Mouse (Mus musculus) hindbrain, postnatal 0 days (tissue): ENCODE measurements around the gene Clybl. TPM values are rescaled to one million over a fixed set of nuclear protein-coding genes. Genes with fewer than 3 reads are reported as not detected.
A peak's percentile ranks its signal among the peaks of the same experiment; 100 is the strongest.

ENCODE experiments used
- ATAC-seq: fragments of 200-750 bp; cut with Nextera tagmentation; 2 replicates; pipeline ENCODE4 v1.8.0; 2017; ENCODE audit warnings: mild to moderate bottlenecking, moderate TSS enrichment, moderate library complexity
- DNase-seq: peaks from one replicate; pipeline ENCODE4 v3.0.0-alpha.2; 2015; ENCODE audit warnings: low spot score
- H3K27ac ChIP-seq: fragments of 300-500 bp; sonication (generic); 2 replicates; pipeline ENCODE4 v1.5.1; 2014; ENCODE audit warnings: mild to moderate bottlenecking
- H3K27me3 ChIP-seq: fragments of 300-500 bp; sonication (generic); 2 replicates; pipeline ENCODE4 v1.6.1; 2014; ENCODE audit warnings: low read length, mixed read lengths; ENCODE audit not compliant: insufficient read depth
- H3K36me3 ChIP-seq: fragments of 300-500 bp; sonication (generic); 2 replicates; pipeline ENCODE4 v1.6.1; 2014; ENCODE audit warnings: low read length, mixed read lengths; ENCODE audit not compliant: insufficient read depth
- H3K4me1 ChIP-seq: fragments of 300-500 bp; sonication (generic); 2 replicates; pipeline ENCODE4 v1.6.1; 2014; ENCODE audit warnings: antibody characterized with exemption, low read length, mixed read lengths; ENCODE audit not compliant: insufficient read depth
- H3K4me2 ChIP-seq: fragments of 300-500 bp; sonication (generic); 2 replicates; pipeline ENCODE4 v1.6.1; 2014; ENCODE audit warnings: low read depth, mild to moderate bottlenecking, low read length, moderate library complexity, mixed read lengths
- H3K4me3 ChIP-seq: fragments of 300-500 bp; sonication (generic); 2 replicates; pipeline ENCODE4 v1.5.1; 2014; ENCODE audit warnings: low read length
- H3K9ac ChIP-seq: fragments of 300-500 bp; sonication (generic); replicated peaks from 2 replicates; pipeline ENCODE4 v1.6.1; 2014; ENCODE audit warnings: mild to moderate bottlenecking, low read length, moderate library complexity, mixed read lengths
- H3K9me3 ChIP-seq: fragments of 300-500 bp; sonication (generic); 2 replicates; pipeline ENCODE4 v1.6.1; 2016; ENCODE audit warnings: low read length, mixed read lengths
- CTCF ChIP-seq: IDR thresholded peaks from 2 replicates; pipeline ENCODE4 v1.5.1; 2016; ENCODE audit warnings: antibody characterized with exemption, control low read depth, low read depth
- WGBS: fragments of 180-500 bp; shearing (Covaris S2); extraction: QIAGEN DNeasy Blood & Tissue Kit; methylation state at CpG from one replicate; pipeline ENCODE4 v1.1.7; 2014; 5-methylcytosine and 5-hydroxymethylcytosine counted together
- polyA plus RNA-seq: library from polyadenylated mRNA; unstranded; fragments of >200 nt; fragmentation: Nextera tagmentation; extraction: Ambion mirVana; gene quantifications from 2 replicates; pipeline ENCODE4 v1.2.1, GENCODE M21; 2015
- total RNA-seq: library from RNA; depleted of rRNA; stranded (reverse); fragments of >200 nt; gene quantifications from 2 replicates; pipeline ENCODE4 v1.2.3, GENCODE M21; 2014

The Clybl gene
- total and polyA plus RNA-seq, 2 experiments from 2014 or later, result 13.3 to 26.7 TPM

- no peaks in the 10 kb centered on the region for H3K36me3 ChIP-seq
- WGBS, result 12% methylated on average over 19 of the region's 19 CpGs
- peak overlapping the region; percentile 5; the same call in 1 of the 2 replicates for H3K4me3 ChIP-seq
- H3K27ac ChIP-seq, result peak overlapping the region; percentile 69
- TF ChIP-seq CTCF, result no peak
- H3K9me3 ChIP-seq, result no peaks in the 10 kb centered on the region
- 0 out of 2 replicates have a peak, but pooled peaks cover 5% of the 10 kb centered on the region for H3K4me1 ChIP-seq
- H3K27me3 ChIP-seq, result no peaks in the 10 kb centered on the region
- DNase-seq (peak; percentile 74), ATAC-seq (peak; percentile 76)
- 0 out of 2 replicates have a peak overlapping the region, but pooled peaks have one; percentile 4 for H3K9ac ChIP-seq
- peak overlapping the region; percentile 43 for H3K4me2 ChIP-seq
Measured at GRCm38 (mm10) chr14:122373458-122373857, 192.0 kb downstream of the Clybl start.

GRCm38 (mm10) chr14:122374285-122374997 lies 192.9 kb downstream of the Clybl start:
- peak overlapping the region; percentile 69; the same call in 1 of the 2 replicates for H3K27ac ChIP-seq
- 14% methylated on average over 9 of the region's 9 CpGs for WGBS
- H3K4me2 ChIP-seq, result peak overlapping the region; percentile 43; the same call in 1 of the 2 replicates

GRCm38 (mm10) chr14:122375070-122375811 lies 193.7 kb downstream of the Clybl start:
- Histone ChIP-seq H3K27me3 (no peaks in the 10 kb centered on the region), H3K9ac (peak overlapping the region; percentile 46), H3K4me1 (0 out of 2 replicates have a peak, but pooled peaks cover 5% of the 10 kb centered on the region), H3K4me2 (peak overlapping the region; percentile 35), H3K27ac (peak overlapping the region; percentile 85), H3K36me3 (no peaks in the 10 kb centered on the region), H3K9me3 (no peaks in the 10 kb centered on the region), H3K4me3 (peak overlapping the region; percentile 6; the same call in 1 of the 2 replicates)
- ATAC-seq, result no peak
- DNase-seq, result peak; percentile 51
- TF ChIP-seq CTCF, result no peak
- 49% methylated on average over 12 of the region's 12 CpGs for WGBS

More at GRCm38 (mm10) chr14:122374285-122374997, 192.9 kb downstream of the Clybl start:
- Histone ChIP-seq H3K4me1 (0 out of 2 replicates have a peak, but pooled peaks cover 5% of the 10 kb centered on the region), H3K9me3 (no peaks in the 10 kb centered on the region), H3K27me3 (no peaks in the 10 kb centered on the region), H3K9ac (peak overlapping the region; percentile 30; the same call in 1 of the 2 replicates), H3K36me3 (no peaks in the 10 kb centered on the region), H3K4me3 (no peak overlapping the region)
- peak; percentile 52 for DNase-seq
- no peak for TF ChIP-seq CTCF
- ATAC-seq, result no peak

- 50% methylated on average over 9 of the region's 9 CpGs for WGBS
- Histone ChIP-seq H3K27me3 (no peaks in the 10 kb centered on the region), H3K4me2 (peak overlapping the region; percentile 35), H3K36me3 (no peaks in the 10 kb centered on the region), H3K9me3 (no peaks in the 10 kb centered on the region), H3K4me1 (0 out of 2 replicates have a peak, but pooled peaks cover 5% of the 10 kb centered on the region), H3K4me3 (no peak overlapping the region), H3K27ac (peak overlapping the region; percentile 80), H3K9ac (peak overlapping the region; percentile 10)
- no peak for TF ChIP-seq CTCF
- ATAC-seq, result no peak
- DNase-seq, result no peak
Measured at GRCm38 (mm10) chr14:122376482-122377143, 195.1 kb downstream of the Clybl start.

- no peaks in the 10 kb centered on the region for H3K36me3 ChIP-seq
- H3K27ac ChIP-seq, result peak overlapping the region; percentile 80
- no peaks in the 10 kb centered on the region for H3K9me3 ChIP-seq
- H3K4me2 ChIP-seq, result peak overlapping the region; percentile 35
- H3K4me3 ChIP-seq, result no peak overlapping the region
- peak overlapping the region; percentile 10; the same call in 1 of the 2 replicates for H3K9ac ChIP-seq
- no peak for TF ChIP-seq CTCF
- H3K4me1 ChIP-seq, result 0 out of 2 replicates have a peak, but pooled peaks cover 5% of the 10 kb centered on the region
- H3K27me3 ChIP-seq, result no peaks in the 10 kb centered on the region
- DNase-seq (no peak), ATAC-seq (no peak)
- WGBS, result 47% methylated on average over 6 of the region's 6 CpGs
Measured at GRCm38 (mm10) chr14:122377681-122378080, 196.2 kb downstream of the Clybl start.

GRCm38 (mm10) chr14:122379076-122379475 lies 197.6 kb downstream of the Clybl start:
- Histone ChIP-seq H3K9ac (no peak overlapping the region), H3K4me2 (no peak overlapping the region; the same call in 1 of the 2 replicates), H3K27ac (peak overlapping the region; percentile 80), H3K9me3 (no peaks in the 10 kb centered on the region), H3K4me1 (0 out of 2 replicates have a peak, but pooled peaks cover 5% of the 10 kb centered on the region), H3K27me3 (peaks cover 3% of the 10 kb centered on the region; the same call in 1 of the 2 replicates), H3K4me3 (no peak overlapping the region), H3K36me3 (no peaks in the 10 kb centered on the region)
- no peak for TF ChIP-seq CTCF
- DNase-seq (no peak), ATAC-seq (no peak)
- WGBS, result 76% methylated on average over 9 of the region's 9 CpGs
